Mouse (Mus musculus) forebrain, embryonic 14.5 days (tissue): ENCODE measurements around the gene Hcrt. TPM values are rescaled to one million over a fixed set of nuclear protein-coding genes. Genes with fewer than 3 reads are reported as not detected.

Experiments used
- ATAC-seq: fragments of 200-750 bp; cut with Nextera tagmentation; 2 replicates; pipeline ENCODE4 v1.8.0; 2017; ENCODE audit warnings: mild to moderate bottlenecking, moderate library complexity
- DNase-seq: peaks from one replicate; pipeline ENCODE4 v3.0.0-alpha.2; 2015; ENCODE audit warnings: low spot score
- H3K27ac ChIP-seq: fragments of 300-500 bp; sonication (generic); 2 replicates; pipeline ENCODE4 v1.5.1; 2014; ENCODE audit warnings: low read depth, mild to moderate bottlenecking, control low read depth, low read length, moderate library complexity
- H3K27me3 ChIP-seq: fragments of 300-500 bp; sonication (generic); replicated peaks from 2 replicates; pipeline ENCODE4 v1.6.1; 2014; ENCODE audit warnings: low read length, control low read depth, mixed read lengths; ENCODE audit not compliant: control insufficient read depth, insufficient read depth
- H3K36me3 ChIP-seq: fragments of 300-500 bp; sonication (generic); 2 replicates; pipeline ENCODE4 v1.6.1; 2014; ENCODE audit warnings: low read length, control low read depth; ENCODE audit not compliant: control insufficient read depth, insufficient read depth
- H3K4me1 ChIP-seq: fragments of 300-500 bp; sonication (generic); 2 replicates; pipeline ENCODE4 v1.6.1; 2014; ENCODE audit warnings: antibody characterized with exemption, low read length, control low read depth; ENCODE audit not compliant: control insufficient read depth, insufficient read depth
- H3K4me2 ChIP-seq: fragments of 300-500 bp; sonication (generic); 2 replicates; pipeline ENCODE4 v1.6.1; 2014; ENCODE audit warnings: mild to moderate bottlenecking, control low read depth, low read length
- H3K4me3 ChIP-seq: fragments of 300-500 bp; sonication (generic); 2 replicates; pipeline ENCODE4 v1.5.1; 2014; ENCODE audit warnings: low read depth, low read length, control low read depth
- H3K9ac ChIP-seq: fragments of 300-500 bp; sonication (generic); 2 replicates; pipeline ENCODE4 v1.6.1; 2014; ENCODE audit warnings: mild to moderate bottlenecking, low read length, control low read depth, moderate library complexity
- H3K9me3 ChIP-seq: fragments of 300-500 bp; sonication (generic); replicated peaks from 2 replicates; pipeline ENCODE4 v1.6.1; 2016; ENCODE audit warnings: low read length, control low read depth, mixed read lengths; ENCODE audit not compliant: control insufficient read depth
- WGBS: fragments of 180-500 bp; shearing (Covaris S2); extraction: QIAGEN DNeasy Blood & Tissue Kit; methylation state at CpG from one replicate; pipeline ENCODE4 v1.1.7; 2014; 5-methylcytosine and 5-hydroxymethylcytosine counted together
- polyA plus RNA-seq: library from polyadenylated mRNA; unstranded; fragments of >200 nt; fragmentation: Nextera tagmentation; extraction: Ambion mirVana; gene quantifications from 2 replicates; pipeline ENCODE4 v1.2.1, GENCODE M21; 2014

The Hcrt gene
- polyA plus RNA-seq, 1 experiment from 2014 or later = 0.53 TPM

DNA sequence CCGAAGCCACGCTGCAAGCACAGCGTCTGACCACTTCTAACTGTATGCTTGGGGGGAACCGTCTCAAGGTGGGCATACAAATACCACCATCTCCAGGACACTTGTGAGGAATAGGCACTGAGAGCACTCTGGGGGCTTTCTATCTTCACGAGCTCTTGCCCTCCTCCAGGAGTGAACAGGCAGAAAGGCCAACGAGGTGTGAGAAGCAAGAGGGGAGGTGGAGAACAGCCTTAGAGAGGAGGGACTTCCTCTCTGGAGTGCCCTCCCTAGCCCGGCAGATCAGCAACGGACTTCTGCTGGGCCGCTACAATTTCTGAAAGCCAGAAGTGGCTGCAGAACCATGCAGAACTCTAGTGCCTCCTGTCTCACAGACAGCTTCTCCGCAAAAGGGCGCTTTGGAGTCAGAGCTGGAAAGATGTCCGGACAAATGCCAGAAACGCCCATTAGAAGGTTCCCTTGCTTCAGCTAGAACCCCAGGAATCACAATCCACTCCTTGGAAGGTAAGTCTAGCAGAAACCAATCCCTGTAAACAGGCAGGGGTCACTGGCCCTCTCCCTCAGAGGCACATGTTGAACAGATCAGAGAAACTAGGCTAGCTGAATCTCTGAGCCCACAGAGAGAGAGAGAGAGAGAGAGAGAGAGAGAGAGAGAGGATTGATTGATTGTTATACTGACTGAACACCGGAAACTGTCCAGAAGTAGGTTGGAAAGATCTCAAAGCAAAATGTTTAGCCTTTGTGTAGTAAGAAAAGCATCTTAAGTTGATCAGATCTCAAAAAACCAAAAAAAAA is 26.6 kb downstream of the Hcrt start:
- no peak overlapping the region for H3K9ac ChIP-seq
- WGBS = 87% methylated on average over 14 of the region's 14 CpGs
- H3K4me2 ChIP-seq = no peak overlapping the region; the same call in 1 of the 2 replicates

DNA sequence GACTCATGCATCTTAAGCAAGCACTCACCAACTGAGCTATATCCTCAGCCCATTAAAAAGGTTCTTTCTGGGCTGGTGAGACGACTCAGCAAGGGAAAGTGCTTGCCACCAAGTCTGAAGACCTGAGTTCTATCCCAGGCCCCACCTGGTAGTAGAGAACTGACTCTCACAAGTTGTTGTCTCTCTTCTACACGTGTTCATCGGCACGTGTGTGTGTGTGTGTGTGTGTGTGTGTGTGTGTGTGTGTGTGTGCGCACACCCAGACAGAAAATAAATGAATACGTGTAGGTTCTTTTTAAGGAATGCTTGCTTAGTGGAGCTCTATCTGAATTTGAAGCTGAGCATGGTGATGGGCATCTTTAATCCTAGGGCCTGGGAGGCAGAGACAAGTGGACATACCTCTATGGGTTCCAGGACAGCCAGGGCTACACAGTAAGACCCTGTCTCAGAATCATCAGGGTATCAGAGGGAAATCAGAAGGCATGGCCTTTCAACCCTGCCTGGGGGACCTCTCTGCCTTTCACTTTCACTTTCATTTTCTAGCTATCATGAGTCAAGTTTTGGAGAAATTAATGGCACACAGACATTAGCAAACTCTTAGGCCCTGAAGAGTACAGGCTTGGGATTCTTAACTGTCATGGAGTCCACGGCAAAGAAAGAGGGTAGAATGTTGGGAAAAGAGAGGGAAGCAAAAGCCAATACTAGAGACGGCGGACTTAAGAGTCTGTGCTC is 27.4 kb downstream of the Hcrt start:
- no peak overlapping the region for H3K4me3 ChIP-seq
- H3K4me1 ChIP-seq = peaks cover 7% of the 10 kb centered on the region
- H3K36me3 ChIP-seq = peaks cover 5% of the 10 kb centered on the region; the same call in 1 of the 2 replicates
- no peaks in the 10 kb centered on the region for H3K27me3 ChIP-seq
- WGBS = 92% methylated on average over 9 of the region's 9 CpGs
- no peak overlapping the region for H3K9ac ChIP-seq
- no peak overlapping the region for H3K4me2 ChIP-seq
- DNase-seq (no peak), ATAC-seq (no peak)
- no peaks in the 10 kb centered on the region for H3K9me3 ChIP-seq
- no peak overlapping the region for H3K27ac ChIP-seq

More for the DNA sequence above, 26.6 kb downstream of the Hcrt start:
- no peaks in the 10 kb centered on the region for H3K27me3 ChIP-seq
- H3K9me3 ChIP-seq = no peaks in the 10 kb centered on the region
- DNase-seq (no peak), ATAC-seq (no peak)
- no peak overlapping the region for H3K27ac ChIP-seq
- H3K4me3 ChIP-seq = no peak overlapping the region; the same call in 1 of the 2 replicates
- H3K4me1 ChIP-seq = peaks cover 7% of the 10 kb centered on the region
- H3K36me3 ChIP-seq = peaks cover 5% of the 10 kb centered on the region; the same call in 1 of the 2 replicates

DNA sequence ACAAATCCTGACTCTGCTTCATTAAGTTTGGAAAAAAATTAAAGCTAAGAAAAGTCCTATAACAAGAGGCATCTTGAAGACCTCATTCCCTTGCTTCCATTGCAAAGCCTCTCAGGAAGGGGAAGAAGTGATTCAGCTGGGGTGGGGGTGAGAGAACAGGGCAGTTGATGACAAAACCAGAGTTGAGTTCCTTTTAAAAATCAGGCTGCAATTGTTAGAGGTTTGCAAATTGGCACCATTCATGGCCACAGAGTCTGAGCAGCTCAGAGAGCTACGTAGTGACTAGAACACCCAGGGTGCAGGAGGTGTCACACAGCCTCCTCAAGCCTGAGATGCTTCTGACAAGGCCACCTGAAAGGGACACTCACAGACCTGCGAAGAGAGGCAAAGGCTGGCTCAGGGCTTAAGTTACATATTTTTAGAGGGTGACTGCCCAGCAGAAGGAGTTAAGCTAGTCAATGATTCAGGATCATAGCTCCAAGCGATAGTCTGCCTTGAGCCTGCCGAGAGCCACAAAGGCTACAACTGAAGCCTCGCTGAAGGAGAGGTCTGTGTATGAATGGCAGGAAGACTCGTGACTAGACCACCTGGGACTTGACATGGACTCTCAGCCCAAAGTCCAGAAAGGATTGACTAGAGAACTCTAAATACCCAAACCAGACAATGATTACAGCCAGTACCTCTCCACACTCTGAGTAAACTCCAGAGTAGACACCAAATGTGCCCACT is 32.1 kb downstream of the Hcrt start:
- Histone ChIP-seq H3K27me3 (no peaks in the 10 kb centered on the region), H3K4me1 (no peaks in the 10 kb centered on the region), H3K9me3 (no peaks in the 10 kb centered on the region), H3K4me3 (no peak overlapping the region), H3K36me3 (peaks cover 18% of the 10 kb centered on the region; the same call in 1 of the 2 replicates), H3K27ac (no peak overlapping the region), H3K4me2 (no peak overlapping the region), H3K9ac (no peak overlapping the region)
- ATAC-seq (no peak), DNase-seq (no peak)
- 90% methylated on average over 6 of the region's 6 CpGs for WGBS

DNA sequence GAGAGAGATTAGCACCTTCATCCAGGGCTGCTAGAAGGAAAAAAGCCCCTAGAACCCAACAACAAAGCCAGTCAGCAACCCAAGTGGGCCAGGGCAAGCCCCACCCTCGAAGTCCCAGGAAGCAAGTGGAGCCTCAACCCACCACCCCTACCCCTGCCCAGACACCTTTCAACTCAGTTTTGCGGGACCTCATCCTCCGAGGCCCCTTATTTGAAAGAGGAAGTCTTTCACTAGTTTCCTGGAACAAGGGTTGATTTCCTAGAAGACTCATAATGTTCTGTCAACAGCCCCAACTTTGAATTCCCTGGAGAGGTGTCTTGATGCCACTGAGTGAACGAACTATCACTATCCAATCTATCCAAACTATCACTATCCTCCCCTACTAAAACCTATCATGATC is 32.8 kb downstream of the Hcrt start:
- 93% methylated on average over 4 of the region's 4 CpGs for WGBS
- no peak for ATAC-seq

GRCm38 (mm10) chr11:100728601-100729000 is 34.1 kb downstream of the Hcrt start:
- Histone ChIP-seq H3K9me3 (no peaks in the 10 kb centered on the region), H3K4me1 (no peaks in the 10 kb centered on the region), H3K27me3 (no peaks in the 10 kb centered on the region), H3K4me2 (no peak overlapping the region), H3K4me3 (no peak overlapping the region), H3K36me3 (peaks cover 15% of the 10 kb centered on the region; the same call in 1 of the 2 replicates), H3K9ac (no peak overlapping the region), H3K27ac (no peak overlapping the region)
- DNase-seq = no peak
- no peak for ATAC-seq
- WGBS = 92% methylated on average over 6 of the region's 6 CpGs

More for the DNA sequence above, 32.8 kb downstream of the Hcrt start:
- no peak for DNase-seq
- Histone ChIP-seq H3K27me3 (no peaks in the 10 kb centered on the region), H3K36me3 (peaks cover 15% of the 10 kb centered on the region; the same call in 1 of the 2 replicates), H3K27ac (no peak overlapping the region), H3K9me3 (no peaks in the 10 kb centered on the region), H3K4me1 (no peaks in the 10 kb centered on the region), H3K4me2 (no peak overlapping the region), H3K9ac (no peak overlapping the region), H3K4me3 (no peak overlapping the region)

- H3K27ac ChIP-seq = no peak overlapping the region
- H3K4me3 ChIP-seq = no peak overlapping the region
- no peaks in the 10 kb centered on the region for H3K4me1 ChIP-seq
- H3K9ac ChIP-seq = no peak overlapping the region
- WGBS = over 99% methylated on average over 3 of the region's 3 CpGs
- H3K4me2 ChIP-seq = no peak overlapping the region
- no peak for ATAC-seq
- H3K27me3 ChIP-seq = no peaks in the 10 kb centered on the region
- H3K36me3 ChIP-seq = 0 out of 2 replicates have a peak, but pooled peaks cover 13% of the 10 kb centered on the region
- no peak for DNase-seq
- no peaks in the 10 kb centered on the region for H3K9me3 ChIP-seq
These were observed 35.5 kb downstream of the Hcrt start for GRCm38 (mm10) chr11:100727201-100727600.

DNA sequence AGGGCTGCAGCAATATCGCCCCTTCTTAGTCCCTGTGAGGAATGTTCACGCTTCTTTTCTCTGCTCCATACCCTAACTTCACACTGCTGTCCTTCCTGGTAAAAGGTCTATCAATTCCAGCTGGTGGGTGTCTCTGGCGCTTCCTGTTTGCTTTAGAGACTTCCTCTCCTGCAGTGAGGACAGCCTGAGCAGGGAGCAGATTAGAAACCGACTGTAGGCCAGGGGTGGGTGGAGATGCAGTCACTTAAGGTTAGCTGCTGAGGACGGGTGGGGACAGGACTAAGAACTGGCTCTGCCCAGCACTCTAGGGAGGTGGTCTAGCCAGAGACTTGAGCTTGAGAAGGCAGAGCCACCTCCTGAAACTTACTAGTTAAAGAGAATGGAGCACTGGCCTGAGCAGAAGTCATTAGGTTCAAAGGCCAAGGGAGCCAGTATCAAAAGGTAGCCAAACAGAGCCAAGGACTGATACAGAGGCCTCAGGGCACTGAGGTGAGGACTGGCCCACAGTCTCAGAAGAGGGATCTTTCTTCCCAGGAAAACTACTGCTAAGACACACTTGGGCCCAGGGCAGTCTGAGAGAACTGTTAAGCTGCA is 37.7 kb downstream of the Hcrt start:
- WGBS = 66% methylated on average over 5 of the region's 5 CpGs
- H3K27me3 ChIP-seq = no peaks in the 10 kb centered on the region

DNA sequence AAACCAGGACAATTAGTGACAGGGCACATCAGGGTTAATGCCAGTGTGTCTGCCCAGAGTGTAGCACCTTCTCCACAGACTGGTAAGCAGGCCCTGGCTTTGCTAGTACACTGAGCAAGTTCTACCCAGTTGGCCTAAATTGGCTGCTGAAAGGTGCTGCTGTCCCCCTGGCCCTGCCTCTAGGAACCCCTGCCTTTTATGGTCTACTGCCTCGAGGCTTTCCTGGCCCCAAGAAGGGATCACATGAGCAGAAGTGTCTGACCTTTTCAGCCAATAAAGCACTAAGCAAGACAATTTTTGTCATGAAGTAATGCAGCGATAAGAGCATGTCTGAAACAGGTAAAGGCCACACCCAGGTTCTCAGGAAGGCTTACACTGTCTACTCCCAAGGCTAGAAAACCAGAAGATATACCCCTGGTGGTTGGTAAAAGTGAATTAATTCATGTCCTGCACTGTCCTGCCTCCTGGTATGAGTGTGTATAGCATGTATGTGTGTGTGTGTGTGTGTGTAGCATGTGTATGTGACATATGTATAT is 40.2 kb downstream of the Hcrt start:
- Histone ChIP-seq H3K27ac (no peak overlapping the region), H3K4me2 (no peak overlapping the region), H3K9me3 (no peaks in the 10 kb centered on the region), H3K4me1 (no peaks in the 10 kb centered on the region), H3K9ac (no peak overlapping the region), H3K4me3 (no peak overlapping the region), H3K36me3 (peaks cover 24% of the 10 kb centered on the region), H3K27me3 (no peaks in the 10 kb centered on the region)
- no peak for DNase-seq
- WGBS = 73% methylated on average over 2 of the region's 2 CpGs
- ATAC-seq = no peak

More for the DNA sequence above, 37.7 kb downstream of the Hcrt start:
- Histone ChIP-seq H3K4me2 (no peak overlapping the region), H3K4me1 (no peaks in the 10 kb centered on the region), H3K4me3 (no peak overlapping the region), H3K9ac (no peak overlapping the region), H3K36me3 (0 out of 2 replicates have a peak, but pooled peaks cover 15% of the 10 kb centered on the region), H3K9me3 (no peaks in the 10 kb centered on the region), H3K27ac (no peak overlapping the region)
- ATAC-seq = no peak
- no peak for DNase-seq
